Mouse (Mus musculus): ENCODE measurements around the gene Cox7a2l.

Gene Cox7a2l

GRCm38 (mm10) chr17:83526091-83526561, 9.0 kb upstream of the Cox7a2l start:
- DNase-seq = peak; percentile 63

- DNase-seq = peak; percentile 54
These were observed 8.5 kb upstream of the Cox7a2l start for GRCm38 (mm10) chr17:83525596-83525995.

DNA sequence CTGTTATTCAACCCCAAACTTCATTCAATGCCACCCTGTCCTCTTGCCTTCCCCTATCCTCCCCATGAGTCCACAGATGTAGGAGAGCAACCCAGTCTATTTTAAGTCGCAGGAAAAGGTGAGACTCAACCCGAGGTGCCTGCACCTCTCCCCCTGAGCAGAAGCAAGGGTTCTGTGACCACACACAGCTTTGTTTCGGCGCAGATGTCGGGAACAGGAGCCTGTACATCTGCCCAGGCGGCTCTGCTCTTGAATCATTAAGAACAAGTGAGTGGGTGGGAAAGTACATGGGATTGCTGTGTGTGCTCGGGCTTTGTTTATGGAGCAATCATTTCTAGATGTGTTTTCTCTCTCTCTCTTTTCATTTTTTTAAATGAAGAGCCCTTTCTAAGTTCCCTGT, 7.6 kb upstream of the Cox7a2l start:
- DNase-seq = no peak

- DNase-seq = no peak
These were observed 5.7 kb upstream of the Cox7a2l start for GRCm38 (mm10) chr17:83522590-83523379.

DNA sequence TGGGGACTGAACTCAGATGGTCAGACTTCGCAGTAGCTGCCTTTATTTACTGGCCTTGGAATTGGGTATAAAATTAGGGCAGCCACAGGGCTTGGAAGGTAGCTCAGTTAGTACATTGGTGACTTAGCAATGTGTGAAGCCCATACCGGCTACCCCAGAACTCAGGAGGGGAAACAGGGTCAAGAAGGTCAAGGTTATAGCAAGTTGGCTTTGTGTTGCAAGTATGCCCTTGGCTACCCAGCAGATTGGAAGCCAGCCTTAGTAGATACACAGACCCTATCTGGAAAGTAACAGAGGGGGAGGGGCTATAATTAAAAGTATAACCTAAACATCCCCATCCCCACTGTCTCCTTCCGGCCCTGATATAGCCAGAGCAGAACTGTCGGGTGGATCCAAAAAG, 4.8 kb upstream of the Cox7a2l start:
- no peak for DNase-seq

DNA sequence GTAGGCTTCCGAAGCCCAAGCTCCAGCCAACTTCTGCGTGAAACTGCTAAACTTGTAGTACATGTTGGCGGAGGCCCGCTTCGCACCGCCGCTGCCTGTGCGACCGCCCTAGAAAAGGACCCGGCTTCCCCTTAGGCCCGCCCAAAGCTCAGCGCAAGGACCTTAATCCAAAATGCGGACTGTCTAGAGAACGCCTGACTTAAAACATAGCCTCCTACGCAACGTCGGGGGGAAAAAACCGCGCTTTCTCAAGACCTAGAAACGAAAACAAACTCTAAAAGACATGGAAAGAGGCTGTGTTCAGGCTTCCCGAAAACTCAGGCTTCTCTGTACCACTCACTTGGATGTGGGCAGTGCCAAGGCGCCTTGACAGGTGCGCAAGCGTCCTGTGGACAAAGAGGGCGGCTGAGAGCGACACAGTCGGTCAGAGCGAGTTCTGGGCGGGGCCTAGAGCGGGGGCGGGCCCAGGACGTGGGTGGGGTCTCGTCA, 2.9 kb downstream of the Cox7a2l start:
- DNase-seq = peak; percentile 96

GRCm38 (mm10) chr17:83513655-83514212, 3.4 kb downstream of the Cox7a2l start:
- no peak for DNase-seq

DNA sequence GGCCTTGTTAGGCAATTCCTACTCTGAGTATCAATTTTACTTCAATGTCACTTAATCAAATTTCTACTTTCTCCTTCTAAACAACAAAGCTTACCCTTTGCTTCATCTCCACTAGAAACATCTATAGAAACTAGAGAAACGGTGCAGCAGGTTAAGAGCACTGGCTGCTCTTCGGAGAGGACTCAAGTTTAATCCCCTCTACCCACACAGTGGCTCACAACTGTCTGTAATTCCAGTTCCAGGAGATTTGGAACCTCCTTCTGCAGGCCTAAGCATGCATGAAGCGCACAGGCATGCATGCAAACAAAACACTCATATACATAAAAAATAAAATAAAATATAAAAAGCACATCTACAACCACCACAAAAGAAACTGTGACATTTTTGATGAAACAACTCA, 5.0 kb downstream of the Cox7a2l start:
- DNase-seq = no peak

GRCm38 (mm10) chr17:83503693-83504092, 13.4 kb downstream of the Cox7a2l start:
- DNase-seq = no peak

GRCm38 (mm10) chr17:83499692-83500091, 17.4 kb downstream of the Cox7a2l start:
- DNase-seq = no peak

GRCm38 (mm10) chr17:83498889-83499288, 18.2 kb downstream of the Cox7a2l start:
- DNase-seq = no peak

DNA sequence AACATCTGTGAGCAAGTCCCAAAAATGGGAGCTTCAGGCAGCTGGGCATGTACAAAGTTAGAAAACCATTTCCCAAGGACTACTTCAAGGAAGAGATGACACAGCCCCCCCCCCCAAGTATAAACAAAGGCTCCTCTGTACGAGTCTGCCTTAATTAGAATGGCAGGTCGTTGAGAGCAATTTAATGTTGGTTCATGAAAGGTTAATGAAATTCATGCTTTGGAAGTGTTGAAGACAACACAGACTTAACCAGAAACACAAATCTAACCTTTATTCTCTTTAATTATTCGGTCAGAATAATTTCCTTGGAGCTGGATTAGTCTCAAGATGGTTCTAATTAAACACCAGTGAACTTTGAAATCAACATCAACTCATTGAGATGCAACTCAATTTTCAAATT, 29.4 kb downstream of the Cox7a2l start:
- DNase-seq = no peak

DNA sequence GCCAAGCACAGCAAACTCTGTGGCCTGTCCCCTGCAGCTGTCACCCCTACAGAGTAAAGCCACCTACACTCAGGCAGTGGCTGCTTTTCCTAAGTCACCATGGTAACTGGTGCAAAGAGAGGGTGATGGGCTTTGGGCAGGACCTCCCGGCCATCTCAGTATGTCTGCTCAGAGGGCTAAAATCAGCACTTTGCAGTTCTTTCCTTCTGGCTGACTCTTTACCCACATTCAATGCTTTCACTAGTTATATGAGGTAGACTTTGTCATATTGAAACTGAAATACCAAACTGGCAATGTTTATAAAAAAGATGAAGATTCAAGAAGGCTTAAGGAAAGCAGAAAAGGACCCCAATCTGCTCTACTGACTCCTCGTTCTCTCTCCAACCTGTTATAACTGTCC, 33.3 kb downstream of the Cox7a2l start:
- no peak for DNase-seq

DNA sequence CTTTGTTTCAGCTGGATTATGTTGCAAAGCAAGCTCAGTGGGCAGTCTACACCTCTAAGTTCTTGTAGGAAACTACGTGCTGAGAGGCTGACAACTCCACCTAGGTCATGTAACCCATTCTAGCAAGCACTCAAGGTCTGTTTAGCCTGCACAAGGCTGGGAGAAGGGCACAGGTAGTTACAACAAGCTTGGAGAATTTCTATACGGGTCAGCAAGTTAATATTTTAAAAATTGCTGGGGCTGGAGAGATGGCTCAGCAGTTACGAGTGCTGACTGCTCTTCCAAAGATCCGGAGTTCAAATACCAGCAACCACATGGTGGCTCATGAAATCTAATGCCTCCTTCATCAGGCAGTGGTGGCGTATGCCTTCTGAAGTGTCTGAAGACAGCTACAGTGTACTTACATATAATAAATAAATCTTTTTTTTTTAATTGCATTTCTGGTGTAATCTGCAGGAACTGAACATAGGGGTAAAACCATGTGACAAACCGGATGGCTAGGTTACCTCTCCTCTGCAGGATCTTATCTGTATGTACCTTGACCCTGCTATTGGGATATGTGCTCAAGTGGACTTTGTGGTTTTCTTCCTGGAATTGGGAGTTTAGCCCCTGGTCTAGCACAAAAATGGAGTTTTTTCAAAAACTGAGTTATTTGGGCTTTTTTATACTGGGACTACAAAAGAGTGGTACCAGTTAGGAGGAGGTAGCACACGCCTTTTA, 34.2 kb downstream of the Cox7a2l start:
- no peak for DNase-seq

- DNase-seq = no peak
These were observed 35.6 kb downstream of the Cox7a2l start for GRCm38 (mm10) chr17:83481551-83481950.

GRCm38 (mm10) chr17:83477089-83477488, 40.0 kb downstream of the Cox7a2l start:
- DNase-seq = no peak

- no peak for DNase-seq
These were observed 47.5 kb downstream of the Cox7a2l start for GRCm38 (mm10) chr17:83469586-83469985.

DNA sequence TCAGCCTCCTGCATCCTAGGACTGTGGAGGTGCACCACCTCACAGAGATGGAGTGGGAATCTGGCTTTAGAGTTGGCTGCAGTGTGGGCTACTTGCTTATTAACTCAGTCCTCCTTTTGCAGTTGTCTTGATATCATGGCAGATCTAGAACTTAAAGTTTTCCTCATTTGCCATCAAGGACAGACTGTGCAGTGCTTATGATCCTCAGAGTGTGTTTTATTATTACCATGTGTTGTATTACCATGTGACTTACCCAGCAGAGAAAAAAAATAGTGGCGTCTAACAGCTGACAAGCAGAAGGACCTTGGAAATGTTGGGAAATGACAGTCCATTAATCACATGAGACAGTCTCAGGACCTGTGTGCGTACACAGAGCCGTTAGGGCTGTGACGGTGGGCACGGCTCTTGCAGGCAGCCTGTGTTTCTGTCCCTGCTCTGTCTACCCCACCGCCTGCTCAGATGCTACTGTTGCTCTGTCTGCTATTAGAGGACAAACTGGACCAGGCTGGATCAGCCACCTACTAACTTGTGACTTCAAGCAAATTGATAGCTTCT, 50.4 kb downstream of the Cox7a2l start:
- peak; percentile 8 for DNase-seq

GRCm38 (mm10) chr17:83465969-83466368, 51.2 kb downstream of the Cox7a2l start:
- DNase-seq = no peak

DNA sequence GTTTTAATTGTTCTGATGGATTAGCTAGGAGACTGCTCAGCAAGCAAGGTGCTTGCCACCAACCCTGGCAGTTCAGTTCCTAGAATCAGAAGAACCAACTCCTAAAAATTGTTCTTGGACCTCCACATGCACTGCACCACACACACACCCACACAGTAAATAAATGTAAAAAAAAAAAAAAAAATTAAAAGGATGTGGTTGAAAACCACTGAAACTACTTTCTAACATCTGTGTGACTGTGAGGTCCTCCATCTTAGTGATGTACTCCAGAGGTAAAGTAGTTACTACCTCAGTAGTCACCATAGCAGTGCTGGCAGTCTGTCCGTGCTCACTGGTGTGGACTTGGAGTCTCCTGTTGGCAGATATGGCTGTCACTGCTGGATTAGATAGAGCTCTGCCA, 59.9 kb downstream of the Cox7a2l start:
- no peak for DNase-seq

- no peak for DNase-seq
These were observed 63.5 kb downstream of the Cox7a2l start for GRCm38 (mm10) chr17:83453587-83453986.

DNA sequence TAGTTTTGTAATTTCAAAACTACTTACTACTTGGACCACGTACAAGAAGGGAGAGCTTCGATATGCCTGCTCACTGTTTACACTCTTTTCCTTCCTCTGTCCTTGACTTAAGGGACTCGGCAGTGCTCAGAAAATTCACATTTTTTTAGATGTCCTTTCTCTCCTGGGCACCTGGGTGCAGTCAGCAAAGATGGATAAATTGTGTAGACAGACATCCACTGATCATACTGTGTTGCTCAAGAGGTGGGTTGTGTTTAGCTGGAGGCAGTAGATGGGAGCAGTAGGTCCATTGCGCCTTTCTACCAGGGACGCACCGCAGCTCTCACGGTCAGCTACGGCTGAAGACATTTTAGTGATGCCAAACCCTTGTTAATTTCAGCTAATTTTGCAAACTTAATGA, 64.7 kb downstream of the Cox7a2l start:
- no peak for DNase-seq

Data from embryo, embryonic 11 days (tissue).